ENCODE assay signal across 26 mouse cellular contexts in genomic region chr1:63140231-63140630, GRCm38 (mm10).
"Had no signal": no experiment of that assay in that cellular context is flagged by ENCODE, and none has a peak within 500 bp of the region (broad histone marks: within the 10 kb centered on the region; RNA-seq: fewer than 3 reads in every experiment).

No protein-coding gene starts in this region.

- H3K27me3 ChIP-seq: heart, embryonic 13.5 days; heart, embryonic 15.5 days; hindbrain, embryonic 13.5 days; hindbrain, embryonic 15.5 days; kidney, embryonic 15.5 days; limb, embryonic 13.5 days; limb, embryonic 15.5 days; liver, embryonic 12.5 days had no signal

- H3K4me3 ChIP-seq: heart, embryonic 13.5 days; heart, embryonic 15.5 days; hindbrain, embryonic 13.5 days; hindbrain, embryonic 15.5 days; kidney, embryonic 15.5 days; limb, embryonic 13.5 days; limb, embryonic 15.5 days; liver, embryonic 12.5 days had no signal

- ATAC-seq: hindbrain, postnatal 0 days; intestine, embryonic 16.5 days; liver, embryonic 12.5 days had no signal

- H3K9me3 ChIP-seq: heart, embryonic 13.5 days; heart, embryonic 15.5 days; hindbrain, embryonic 13.5 days; hindbrain, embryonic 15.5 days; kidney, embryonic 15.5 days; limb, embryonic 15.5 days; liver, embryonic 12.5 days had no signal

- DNase-seq: gastrocnemius, postnatal 14 days; gastrocnemius, postnatal 36 days; heart, adult 18-20 months; heart, postnatal 14 days; heart, postnatal 36 days; kidney, adult 11 months; kidney, adult 2 months; kidney, adult 9 months; kidney, postnatal 14 days; kidney, postnatal 36 days; layer of hippocampus, adult 9-11 months; layer of hippocampus, postnatal 36 days; left cerebral cortex, postnatal 4 days had no signal

- H3K4me2 ChIP-seq: heart, embryonic 11.5 days; heart, embryonic 13.5 days; heart, embryonic 15.5 days; hindbrain, embryonic 13.5 days; hindbrain, embryonic 15.5 days; kidney, embryonic 15.5 days; limb, embryonic 13.5 days; limb, embryonic 15.5 days; liver, embryonic 12.5 days had no signal

- H3K27ac ChIP-seq: heart, embryonic 13.5 days; heart, embryonic 15.5 days; hindbrain, embryonic 13.5 days; hindbrain, embryonic 15.5 days; hindbrain, postnatal 0 days; kidney, embryonic 15.5 days; kidney, postnatal 0 days; limb, embryonic 13.5 days; limb, embryonic 15.5 days; liver, embryonic 12.5 days; liver, embryonic 14.5 days had no signal

- H3K4me1 ChIP-seq: heart, embryonic 13.5 days; heart, embryonic 15.5 days; hindbrain, embryonic 13.5 days; hindbrain, embryonic 15.5 days; kidney, embryonic 15.5 days; limb, embryonic 13.5 days; limb, embryonic 15.5 days; liver, embryonic 12.5 days had no signal

- H3K9ac ChIP-seq: heart, embryonic 13.5 days; heart, embryonic 15.5 days; hindbrain, embryonic 13.5 days; hindbrain, embryonic 15.5 days; kidney, embryonic 15.5 days; limb, embryonic 13.5 days; limb, embryonic 15.5 days; liver, embryonic 12.5 days; liver, embryonic 14.5 days had no signal
